Mouse (Mus musculus): ENCODE results near the gene Klf2.
A peak's percentile ranks its signal among the peaks of the same experiment; 100 is the strongest.

The Klf2 gene

DNA sequence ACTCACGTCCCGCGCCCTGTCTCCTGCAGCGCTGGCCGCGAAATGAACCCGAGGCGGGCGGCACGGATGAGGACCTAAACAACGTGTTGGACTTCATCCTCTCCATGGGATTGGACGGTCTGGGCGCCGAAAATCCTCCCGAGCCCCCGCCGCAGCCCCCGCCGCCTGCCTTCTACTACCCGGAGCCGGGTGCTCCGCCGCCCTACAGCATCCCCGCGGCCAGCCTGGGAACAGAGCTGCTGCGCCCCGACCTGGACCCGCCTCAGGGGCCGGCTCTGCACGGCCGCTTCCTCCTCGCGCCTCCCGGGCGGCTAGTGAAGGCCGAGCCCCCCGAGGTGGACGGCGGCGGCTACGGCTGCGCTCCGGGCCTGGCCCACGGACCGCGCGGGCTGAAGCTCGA, 564 bp downstream of the Klf2 start:
- DNase-seq (ENCODE audit: low read depth, low spot score): no peak
- no peaks in the 10 kb centered on the region for H3K27me3 ChIP-seq (ENCODE audit: control insufficient read depth, insufficient read depth, low read length, poor library complexity, severe bottlenecking)
- peaks cover 35% of the 10 kb centered on the region for H3K36me3 ChIP-seq (ENCODE audit: control insufficient read depth, insufficient read depth, low read length, poor library complexity, severe bottlenecking)

DNA sequence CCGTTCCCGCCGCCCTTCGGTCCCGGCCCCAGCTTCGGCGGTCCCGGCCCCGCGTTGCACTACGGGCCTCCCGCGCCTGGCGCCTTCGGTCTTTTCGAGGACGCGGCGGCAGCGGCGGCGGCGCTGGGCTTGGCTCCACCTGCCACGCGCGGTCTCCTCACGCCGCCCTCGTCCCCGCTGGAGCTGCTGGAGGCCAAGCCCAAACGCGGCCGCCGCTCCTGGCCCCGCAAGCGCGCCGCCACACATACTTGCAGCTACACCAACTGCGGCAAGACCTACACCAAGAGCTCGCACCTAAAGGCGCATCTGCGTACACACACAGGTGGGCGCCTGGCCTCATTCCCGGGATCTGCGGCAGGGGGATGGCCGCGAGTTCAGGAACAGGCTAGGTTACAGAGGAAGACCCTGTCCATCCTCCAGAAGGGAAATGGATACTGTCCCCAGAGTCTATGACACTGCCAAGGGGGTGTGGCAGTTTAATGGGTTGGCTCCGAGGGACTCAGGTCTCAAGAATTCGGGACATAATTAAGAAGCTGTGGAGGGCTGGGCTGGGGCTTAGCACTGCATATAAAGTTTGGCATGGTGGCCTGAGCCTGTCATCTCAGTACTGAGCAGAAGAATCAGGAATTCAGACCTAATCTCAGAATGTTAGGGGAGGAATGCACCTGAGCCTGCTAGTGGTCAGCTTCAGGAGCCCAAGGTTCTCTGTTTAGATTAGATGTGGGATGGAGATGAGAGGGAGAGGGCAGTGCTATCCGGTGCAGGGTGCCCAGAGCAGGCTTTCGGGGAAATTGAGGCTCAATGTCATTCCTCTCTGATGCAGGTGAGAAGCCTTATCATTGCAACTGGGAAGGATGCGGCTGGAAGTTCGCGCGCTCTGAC, 1.3 kb downstream of the Klf2 start:
- peak; percentile 69 for DNase-seq (ENCODE audit: low read depth, low spot score)
- H3K36me3 ChIP-seq (ENCODE audit: control insufficient read depth, insufficient read depth, low read length, poor library complexity, severe bottlenecking): peaks cover 35% of the 10 kb centered on the region
- no peaks in the 10 kb centered on the region for H3K27me3 ChIP-seq (ENCODE audit: control insufficient read depth, insufficient read depth, low read length, poor library complexity, severe bottlenecking)

DNA sequence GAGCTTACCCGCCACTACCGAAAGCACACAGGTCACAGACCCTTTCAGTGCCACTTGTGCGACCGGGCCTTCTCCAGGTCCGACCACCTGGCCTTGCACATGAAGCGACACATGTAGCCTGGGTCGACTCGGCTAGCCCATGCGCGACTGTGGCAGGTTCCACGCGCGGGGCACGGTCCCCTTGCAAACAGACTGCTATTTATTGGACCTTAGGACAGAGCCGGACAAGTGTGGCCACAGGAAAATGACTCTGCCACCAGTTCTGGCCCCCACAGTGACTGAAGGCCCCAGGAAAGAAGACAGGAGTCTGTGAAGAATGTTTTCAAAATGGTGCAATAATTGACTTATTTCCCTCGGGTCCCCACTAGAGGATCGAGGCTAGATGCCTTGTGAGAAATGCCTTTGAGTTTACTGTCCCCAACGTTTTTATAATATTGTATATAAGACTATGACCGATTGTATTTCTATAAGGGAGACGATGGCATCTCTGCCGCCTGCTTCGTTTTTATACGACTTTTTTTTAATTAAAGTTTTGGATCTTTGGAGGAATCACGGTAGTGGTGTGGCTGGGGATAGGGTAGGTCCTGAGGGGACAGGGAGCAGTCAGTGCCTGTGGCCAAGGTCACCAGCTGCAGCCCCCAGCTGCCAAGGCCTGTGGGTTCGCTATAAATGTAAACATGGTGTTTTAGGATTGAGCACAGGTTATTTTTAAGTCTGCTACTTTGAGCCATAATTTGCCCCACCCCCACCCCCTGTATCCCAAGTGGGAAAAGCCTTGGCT, 2.2 kb downstream of the Klf2 start:
- Histone ChIP-seq H3K27me3 (ENCODE audit: control insufficient read depth, insufficient read depth, low read length, poor library complexity, severe bottlenecking) (no peaks in the 10 kb centered on the region), H3K36me3 (ENCODE audit: control insufficient read depth, insufficient read depth, low read length, poor library complexity, severe bottlenecking) (peaks cover 35% of the 10 kb centered on the region)
- peak; percentile 63 for DNase-seq (ENCODE audit: low read depth, low spot score)

DNA sequence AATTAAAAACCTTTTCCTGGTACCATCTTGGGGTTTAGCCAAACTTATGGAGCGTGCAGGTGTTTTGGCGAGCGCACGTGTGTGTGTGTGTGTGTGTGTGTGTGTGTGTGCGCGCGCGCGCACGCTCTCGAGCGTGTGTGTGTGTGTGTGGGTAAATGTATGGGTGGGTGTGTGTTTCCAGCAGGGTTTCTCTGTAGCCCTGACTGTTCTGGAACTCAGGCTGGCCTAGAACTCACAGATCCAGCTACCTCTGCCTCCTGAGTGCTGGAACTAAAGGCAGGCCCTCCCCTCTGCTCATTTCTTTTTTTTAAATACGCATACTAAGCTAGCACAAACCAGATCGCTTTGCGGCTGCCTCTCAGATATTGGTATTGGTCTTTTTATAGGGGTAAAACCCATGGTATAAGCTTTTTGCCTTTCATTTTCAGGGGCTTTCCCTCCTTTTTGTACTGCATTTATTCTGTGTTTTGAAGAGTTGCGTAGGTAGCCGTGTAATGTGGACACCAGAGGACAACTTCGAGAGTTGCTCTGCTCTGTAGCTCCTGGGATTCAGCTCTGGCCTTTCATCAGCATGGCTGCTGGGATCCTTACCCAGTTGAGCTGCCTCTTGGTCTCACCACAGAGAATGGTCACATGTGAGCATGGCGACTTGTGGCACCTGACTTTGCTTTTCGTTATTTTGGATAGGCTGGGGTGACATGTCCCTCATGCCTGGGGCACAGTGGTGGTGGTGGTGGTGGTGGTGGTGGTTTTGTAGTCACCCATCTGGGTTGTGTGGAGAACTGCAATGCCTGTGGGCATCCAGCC, 3.0 kb downstream of the Klf2 start:
- Histone ChIP-seq H3K27me3 (ENCODE audit: control insufficient read depth, insufficient read depth, low read length, poor library complexity, severe bottlenecking) (no peaks in the 10 kb centered on the region), H3K36me3 (ENCODE audit: control insufficient read depth, insufficient read depth, low read length, poor library complexity, severe bottlenecking) (peaks cover 35% of the 10 kb centered on the region)
- DNase-seq (ENCODE audit: low read depth, low spot score): peak; percentile 77

DNA sequence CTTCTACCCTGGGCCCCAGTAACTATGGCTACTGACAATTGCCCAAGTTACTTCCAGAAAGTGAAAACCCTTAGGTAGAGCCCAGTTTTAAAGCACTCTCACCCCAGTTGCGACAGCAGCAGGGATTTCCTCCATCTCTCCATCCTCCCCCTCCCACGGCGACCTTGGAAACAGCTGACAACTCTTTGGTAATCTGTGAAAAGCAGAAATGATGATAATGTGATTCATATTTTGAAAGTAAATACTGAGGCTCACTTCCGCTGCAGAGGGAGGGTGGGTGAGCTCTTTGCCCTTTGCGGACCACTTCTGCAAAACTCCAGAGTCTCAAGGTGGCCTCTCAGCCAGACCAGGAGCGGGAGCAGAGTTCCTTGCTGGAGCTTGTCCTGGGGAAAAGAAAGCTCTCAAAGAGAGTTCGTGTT, 3.6 kb downstream of the Klf2 start:
- H3K36me3 ChIP-seq (ENCODE audit: control insufficient read depth, insufficient read depth, low read length, poor library complexity, severe bottlenecking): peaks cover 35% of the 10 kb centered on the region
- peak; percentile 87 for DNase-seq (ENCODE audit: low read depth, low spot score)

DNA sequence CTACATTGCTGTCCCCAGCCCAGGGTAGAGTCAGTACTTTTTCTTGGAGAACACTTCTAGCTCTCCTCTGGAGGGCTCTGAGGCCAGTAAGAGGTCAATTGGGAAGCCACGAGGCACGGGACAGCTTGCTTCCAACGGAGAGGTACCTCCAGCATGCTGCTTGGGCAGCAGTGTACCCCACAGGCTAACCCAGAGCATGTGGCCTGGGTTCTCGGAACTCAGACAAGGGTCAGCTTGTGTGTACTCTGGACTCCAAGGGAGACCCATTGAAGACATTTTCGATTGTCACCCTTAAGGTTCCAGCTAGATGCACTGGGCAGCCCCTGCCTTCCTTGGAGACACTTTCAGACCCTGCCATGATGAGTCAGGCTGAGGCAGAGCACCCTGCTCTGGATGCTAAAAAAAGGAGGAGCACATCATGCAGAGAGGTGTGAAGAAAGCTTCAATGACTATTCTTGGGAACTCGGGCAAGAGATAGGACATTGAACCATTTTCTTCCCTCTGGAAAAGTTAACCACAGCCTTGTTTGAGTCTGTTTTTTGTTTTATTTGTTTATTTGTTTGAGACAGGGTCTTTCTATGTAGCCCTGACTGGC, 4.4 kb downstream of the Klf2 start:
- peak; percentile 61 for DNase-seq (ENCODE audit: low read depth, low spot score)
- no peaks in the 10 kb centered on the region for H3K27me3 ChIP-seq (ENCODE audit: control insufficient read depth, insufficient read depth, low read length, poor library complexity, severe bottlenecking)
- peaks cover 35% of the 10 kb centered on the region for H3K36me3 ChIP-seq (ENCODE audit: control insufficient read depth, insufficient read depth, low read length, poor library complexity, severe bottlenecking)

More for the DNA sequence above, 3.6 kb downstream of the Klf2 start:
- no peaks in the 10 kb centered on the region for H3K27me3 ChIP-seq (ENCODE audit: control insufficient read depth, insufficient read depth, low read length, poor library complexity, severe bottlenecking)

DNA sequence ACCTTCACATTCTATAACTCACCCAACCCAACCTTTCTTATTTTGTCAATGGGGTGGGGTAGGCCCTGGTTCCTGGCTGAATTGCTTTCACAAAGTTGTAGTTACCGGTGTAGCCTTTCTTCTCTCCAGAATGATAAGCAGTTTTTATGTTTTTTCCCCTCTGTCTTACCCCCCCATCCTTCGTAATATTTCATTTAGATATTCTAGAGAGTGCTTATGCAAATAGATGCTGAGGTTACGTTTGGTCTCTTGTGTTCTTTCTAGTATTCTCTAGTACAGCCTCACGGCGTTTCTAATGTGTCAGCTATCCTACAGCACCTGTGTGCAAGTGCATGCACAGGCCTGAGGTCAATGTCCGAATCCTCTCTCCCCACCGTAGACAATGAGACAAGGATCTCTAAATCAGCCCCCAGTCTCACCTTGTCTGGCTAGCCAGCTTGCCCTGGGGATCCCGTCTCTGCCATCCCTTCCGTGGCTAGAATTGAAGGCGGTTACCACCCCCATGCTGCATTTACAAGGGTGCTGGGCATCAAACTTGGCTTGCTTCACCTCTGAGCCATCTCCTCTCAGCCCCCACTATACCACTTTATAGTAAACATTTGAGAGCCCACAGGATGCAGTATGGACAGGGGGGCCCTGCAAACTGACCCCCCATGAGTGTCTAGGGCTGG, 5.3 kb downstream of the Klf2 start:
- H3K27me3 ChIP-seq (ENCODE audit: control insufficient read depth, insufficient read depth, low read length, poor library complexity, severe bottlenecking): no peaks in the 10 kb centered on the region
- peaks cover 35% of the 10 kb centered on the region for H3K36me3 ChIP-seq (ENCODE audit: control insufficient read depth, insufficient read depth, low read length, poor library complexity, severe bottlenecking)
- DNase-seq (ENCODE audit: low read depth, low spot score): peak; percentile 61

DNA sequence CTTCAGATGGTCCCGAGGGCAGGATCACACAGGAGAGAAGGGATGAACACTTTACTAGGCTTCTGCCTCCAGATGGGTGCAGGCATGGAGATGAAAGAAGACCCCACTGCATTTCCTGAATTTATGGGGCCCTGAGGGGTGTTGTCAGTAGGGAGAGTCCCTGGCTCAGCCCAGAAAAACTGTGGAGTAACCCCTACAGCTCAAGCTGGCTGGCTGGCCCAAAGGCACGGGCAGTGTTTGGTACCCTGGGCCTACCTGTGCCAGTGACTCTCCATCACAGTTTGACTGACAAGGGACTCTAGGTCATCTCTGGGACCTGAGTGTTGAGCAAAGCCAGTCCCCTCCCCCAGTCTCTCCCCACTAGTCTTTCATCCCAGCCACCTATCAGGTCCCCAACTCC, 5.9 kb downstream of the Klf2 start:
- Histone ChIP-seq H3K36me3 (ENCODE audit: control insufficient read depth, insufficient read depth, low read length, poor library complexity, severe bottlenecking) (peaks cover 30% of the 10 kb centered on the region), H3K27me3 (ENCODE audit: control insufficient read depth, insufficient read depth, low read length, poor library complexity, severe bottlenecking) (no peaks in the 10 kb centered on the region)
- DNase-seq (ENCODE audit: low read depth, low spot score): peak; percentile 57

DNA sequence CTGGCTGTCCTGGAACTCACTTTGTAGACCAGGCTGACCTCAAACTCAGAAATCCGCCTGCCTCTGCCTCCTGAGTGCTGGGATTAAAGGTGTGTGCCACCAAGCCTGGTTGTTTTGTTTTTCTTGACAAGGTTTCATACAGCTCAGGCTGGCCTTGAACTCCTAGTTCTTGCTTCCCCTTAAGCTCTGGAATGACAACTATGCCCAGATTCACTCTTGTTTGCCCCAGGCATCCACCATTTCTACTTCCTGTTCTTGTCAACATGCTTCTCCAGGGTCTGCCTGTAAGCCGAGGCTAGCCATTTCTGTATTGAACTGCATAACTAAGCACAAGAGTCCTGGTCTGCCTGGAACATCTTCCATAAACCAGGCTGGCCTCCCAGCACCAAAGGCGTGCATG, 10.3 kb downstream of the Klf2 start:
- Histone ChIP-seq H3K27me3 (ENCODE audit: control insufficient read depth, insufficient read depth, low read length, poor library complexity, severe bottlenecking) (no peaks in the 10 kb centered on the region), H3K36me3 (ENCODE audit: control insufficient read depth, insufficient read depth, low read length, poor library complexity, severe bottlenecking) (no peaks in the 10 kb centered on the region)

DNA sequence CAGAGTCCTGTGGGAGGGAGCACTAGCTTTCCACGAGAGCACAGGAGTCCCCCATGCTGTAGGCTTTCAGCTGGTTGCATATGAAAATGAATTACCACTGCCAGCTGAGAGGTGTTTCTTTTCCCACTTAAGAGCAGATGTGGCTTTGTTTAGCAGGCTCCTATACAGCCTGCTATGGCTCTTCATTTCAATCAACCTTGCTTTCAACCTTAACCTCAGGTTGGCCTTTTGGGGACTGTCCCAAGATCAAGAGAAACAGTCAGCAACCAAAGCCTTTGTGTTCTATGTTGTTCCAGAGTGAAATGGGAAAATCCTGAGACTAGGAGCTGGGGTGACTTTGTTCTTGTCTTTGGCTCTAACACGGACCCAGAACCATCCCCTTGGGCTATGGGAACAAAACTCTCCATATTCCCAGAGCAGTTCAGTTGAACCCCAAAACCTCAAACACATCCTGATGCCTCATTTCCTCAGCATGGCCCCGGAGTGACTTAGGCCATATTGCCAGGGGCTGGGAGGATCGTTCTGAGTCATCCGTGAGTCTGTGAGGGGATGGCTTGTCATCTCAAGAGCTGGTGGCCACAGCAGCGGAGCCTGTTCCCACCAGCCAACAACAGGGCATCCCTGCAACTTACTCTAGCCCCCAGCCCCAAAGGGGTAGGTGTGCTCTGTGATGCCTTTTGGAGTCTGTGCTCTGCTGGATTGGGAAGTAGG, 12.1 kb downstream of the Klf2 start:
- H3K27me3 ChIP-seq (ENCODE audit: control insufficient read depth, insufficient read depth, low read length, poor library complexity, severe bottlenecking): no peaks in the 10 kb centered on the region
- H3K36me3 ChIP-seq (ENCODE audit: control insufficient read depth, insufficient read depth, low read length, poor library complexity, severe bottlenecking): no peaks in the 10 kb centered on the region
- DNase-seq (ENCODE audit: low read depth, low spot score): no peak

More for the DNA sequence above, 10.3 kb downstream of the Klf2 start:
- no peak for DNase-seq (ENCODE audit: low read depth, low spot score)

DNA sequence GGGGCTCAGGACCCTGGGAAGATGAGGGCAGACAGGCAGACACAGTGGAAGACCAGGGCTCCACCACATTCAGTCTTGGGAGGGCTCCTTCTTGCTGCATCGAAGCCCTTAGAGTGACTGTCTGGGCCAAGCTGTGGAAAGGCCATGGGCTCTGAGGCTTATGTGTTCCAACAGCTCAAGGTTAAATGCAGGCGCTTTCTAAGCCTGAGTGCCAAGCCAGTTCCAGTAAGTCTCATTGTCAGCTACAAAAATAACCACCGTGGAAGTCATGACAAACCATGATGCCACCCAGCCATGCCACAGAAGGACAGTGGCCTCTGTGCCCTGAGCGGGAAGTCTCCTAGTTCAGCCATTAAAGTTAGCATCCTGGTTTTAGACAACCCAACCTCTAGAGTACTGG, 12.8 kb downstream of the Klf2 start:
- no peak for DNase-seq (ENCODE audit: low read depth, low spot score)
- H3K27me3 ChIP-seq (ENCODE audit: control insufficient read depth, insufficient read depth, low read length, poor library complexity, severe bottlenecking): no peaks in the 10 kb centered on the region
- H3K36me3 ChIP-seq (ENCODE audit: control insufficient read depth, insufficient read depth, low read length, poor library complexity, severe bottlenecking): no peaks in the 10 kb centered on the region

DNA sequence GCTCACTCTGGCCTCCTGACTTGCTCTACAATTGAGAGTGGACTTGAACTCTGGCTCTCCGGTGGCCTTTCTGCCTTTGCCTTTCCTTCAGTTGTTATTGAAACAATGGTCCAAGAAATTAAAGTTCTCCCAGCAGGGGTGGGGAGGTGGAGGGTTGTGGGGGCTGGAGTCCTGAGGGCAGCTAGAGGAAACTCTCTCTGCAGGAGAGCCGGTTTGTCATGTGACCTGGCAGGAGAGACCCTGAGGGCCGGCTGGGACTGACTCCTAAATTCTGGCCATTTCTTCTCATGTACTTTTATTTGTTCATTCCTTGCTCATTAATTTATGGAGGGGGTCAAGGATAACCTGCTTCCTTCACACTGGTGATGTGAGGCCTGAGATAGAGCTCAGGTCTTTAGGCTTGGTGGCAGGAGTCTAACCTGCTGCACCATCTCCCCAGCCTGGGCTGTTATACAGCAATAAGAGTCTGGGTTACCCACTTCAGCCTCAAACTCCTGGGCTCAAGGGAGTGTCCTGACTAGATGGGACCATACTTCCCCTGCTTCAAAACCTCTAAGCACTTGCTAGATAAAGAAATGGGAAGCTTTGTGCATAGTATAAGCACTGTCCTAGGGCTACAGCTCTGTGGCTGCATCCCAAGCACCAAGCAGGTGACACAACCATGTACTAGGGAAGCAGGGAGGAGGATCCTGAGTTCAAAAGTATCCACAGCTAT, 14.8 kb downstream of the Klf2 start:
- no peaks in the 10 kb centered on the region for H3K27me3 ChIP-seq (ENCODE audit: control insufficient read depth, insufficient read depth, low read length, poor library complexity, severe bottlenecking)
- DNase-seq (ENCODE audit: low read depth, low spot score): no peak
- H3K36me3 ChIP-seq (ENCODE audit: control insufficient read depth, insufficient read depth, low read length, poor library complexity, severe bottlenecking): no peaks in the 10 kb centered on the region; the same call in 1 of the 2 replicates

DNA sequence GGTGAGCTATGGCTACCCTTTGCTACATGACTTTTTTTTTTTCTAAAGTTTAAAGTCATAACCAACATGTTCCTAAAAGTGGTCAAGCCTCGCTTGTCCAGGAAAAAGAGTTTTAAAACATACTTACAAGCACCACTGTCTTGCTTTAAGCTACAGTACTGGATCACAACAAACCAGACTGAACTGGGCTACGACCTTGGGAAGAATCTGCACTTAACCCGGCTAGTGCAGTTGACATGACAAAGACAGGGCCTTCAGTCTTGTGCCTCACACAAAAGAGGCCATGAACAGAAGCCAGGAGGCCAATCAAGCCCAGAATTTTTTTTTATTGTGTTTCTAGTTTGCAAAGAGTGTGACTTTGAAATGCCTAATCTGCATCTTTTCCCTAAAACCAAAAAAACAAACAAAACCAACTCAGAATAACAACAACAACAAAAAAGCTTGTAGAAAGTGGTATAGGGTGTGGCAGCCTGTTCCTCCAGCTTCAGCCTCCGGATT, 15.4 kb downstream of the Klf2 start:
- DNase-seq (ENCODE audit: low read depth, low spot score): no peak
- Histone ChIP-seq H3K36me3 (ENCODE audit: control insufficient read depth, insufficient read depth, low read length, poor library complexity, severe bottlenecking) (no peaks in the 10 kb centered on the region; the same call in none of the 2 replicates), H3K27me3 (ENCODE audit: control insufficient read depth, insufficient read depth, low read length, poor library complexity, severe bottlenecking) (no peaks in the 10 kb centered on the region)
